In genomic region chr17:46553926-46554325, GRCm38 (mm10) we compare ENCODE assay signal across 8 mouse cellular contexts. TPM values are rescaled to one million over a fixed set of nuclear protein-coding genes. Genes with fewer than 3 reads are reported as not detected.
DNase-seq lines count a peak whose midpoint lies in the region; ATAC-seq lines count a peak whose summit lies in the region.

No protein-coding gene starts in this region.

- ATAC-seq in heart, embryonic 12.5 days (ENCODE audit: insufficient number of reproducible peaks, low FRiP score), result no peak
- ATAC-seq in hindbrain, embryonic 12.5 days (ENCODE audit: low FRiP score), result no peak
- ATAC-seq in midbrain, embryonic 12.5 days (ENCODE audit: low FRiP score, low read depth), result no peak

- H3K9me3 ChIP-seq in heart, embryonic 12.5 days (replicated peaks), result no peaks in the 10 kb centered on the region
- no peaks in the 10 kb centered on the region for H3K9me3 ChIP-seq in hindbrain, embryonic 12.5 days (replicated peaks)
- H3K9me3 ChIP-seq in midbrain, embryonic 12.5 days, result no peaks in the 10 kb centered on the region

- H3K27me3 ChIP-seq in heart, embryonic 12.5 days (replicated peaks), result no peaks in the 10 kb centered on the region
- no peaks in the 10 kb centered on the region for H3K27me3 ChIP-seq in hindbrain, embryonic 12.5 days
- H3K27me3 ChIP-seq in midbrain, embryonic 12.5 days, result no peaks in the 10 kb centered on the region

- peak overlapping the region; percentile 98 for H3K27ac ChIP-seq in heart, embryonic 12.5 days (ENCODE audit: poor library complexity, severe bottlenecking)
- no peak overlapping the region for H3K27ac ChIP-seq in brown adipose tissue, adult 24 weeks (replicated peaks; ENCODE audit: low read depth, low read length)
- H3K27ac ChIP-seq in hindbrain, embryonic 12.5 days, result peak overlapping the region; percentile 84; the same call in 1 of the 2 replicates
- no peak overlapping the region for H3K27ac ChIP-seq in midbrain, embryonic 12.5 days (replicated peaks)

- H3K4me3 ChIP-seq in heart, embryonic 12.5 days, result peak overlapping the region; percentile 98
- peak overlapping the region; percentile 93 for H3K4me3 ChIP-seq in brown adipose tissue, adult 24 weeks (ENCODE audit: insufficient read depth, low read depth, low read length)
- peak overlapping the region; percentile 99 for H3K4me3 ChIP-seq in hindbrain, embryonic 12.5 days
- H3K4me3 ChIP-seq in midbrain, embryonic 12.5 days, result peak overlapping the region; percentile 99

- H3K9ac ChIP-seq in heart, embryonic 12.5 days, result peak overlapping the region; percentile 100
- H3K9ac ChIP-seq in hindbrain, embryonic 12.5 days, result peak overlapping the region; percentile 57; the same call in 1 of the 2 replicates
- peak overlapping the region; percentile 98 for H3K9ac ChIP-seq in midbrain, embryonic 12.5 days (replicated peaks)

- peaks cover 41% of the 10 kb centered on the region for H3K4me1 ChIP-seq in heart, embryonic 12.5 days (replicated peaks)
- H3K4me1 ChIP-seq in brown adipose tissue, adult 24 weeks (ENCODE audit: control insufficient read depth, insufficient read depth, insufficient read length, low read length), result peaks cover 4% of the 10 kb centered on the region
- H3K4me1 ChIP-seq in hindbrain, embryonic 12.5 days, result peaks cover 37% of the 10 kb centered on the region
- peaks cover 34% of the 10 kb centered on the region for H3K4me1 ChIP-seq in midbrain, embryonic 12.5 days

- H3K36me3 ChIP-seq in heart, embryonic 12.5 days, result peaks cover 35% of the 10 kb centered on the region
- peaks cover 28% of the 10 kb centered on the region for H3K36me3 ChIP-seq in hindbrain, embryonic 12.5 days
- peaks cover 26% of the 10 kb centered on the region for H3K36me3 ChIP-seq in midbrain, embryonic 12.5 days

- WGBS in heart, embryonic 12.5 days, result 33% methylated on average over 3 of the region's 3 CpGs
- WGBS in hindbrain, embryonic 12.5 days, result 70% methylated on average over 3 of the region's 3 CpGs
- WGBS in midbrain, embryonic 12.5 days, result 76% methylated on average over 3 of the region's 3 CpGs

- peak overlapping the region; percentile 83 for H3K4me2 ChIP-seq in heart, embryonic 12.5 days
- H3K4me2 ChIP-seq in hindbrain, embryonic 12.5 days (replicated peaks), result peak overlapping the region; percentile 88
- peak overlapping the region; percentile 91 for H3K4me2 ChIP-seq in midbrain, embryonic 12.5 days (replicated peaks)

- DNase-seq in heart, postnatal 4 days, result no peak
- no peak for DNase-seq in right cerebral cortex, adult 2 months (ENCODE audit: low spot score in 2 of 2)
- DNase-seq in ovary, adult 18-20 months (ENCODE audit: low spot score), result no peak
- DNase-seq in layer of hippocampus, postnatal 10 days (ENCODE audit: low spot score in 2 of 2), result no peak

RNA-seq across cellular contexts. Expression of gene Srf, which starts 2.0 kb away (rescaled TPM):
- polyA plus RNA-seq in heart, embryonic 12.5 days (2016; fragmentation: Nextera tagmentation; extraction: Ambion mirVana), result 15.0 and 17.5 TPM in 2 replicates
- 100 to 1,000 TPM; 184 to 210 TPM for total RNA-seq in heart, postnatal 4 days (2021)
- 17.6 and 19.1 TPM in 2 replicates for polyA plus RNA-seq in brown adipose tissue, adult 24 weeks (2012; ENCODE audit: insufficient read depth, insufficient read length, missing spikeins)
- polyA plus RNA-seq in hindbrain, embryonic 12.5 days (2016; fragmentation: Nextera tagmentation; extraction: Ambion mirVana), result 5.9 and 8.1 TPM in 2 replicates
- 6.6 and 8.1 TPM in 2 replicates for polyA plus RNA-seq in midbrain, embryonic 12.5 days (2016; fragmentation: Nextera tagmentation; extraction: Ambion mirVana)
- 10 to 100 TPM; 46.4 to 53.9 TPM for total RNA-seq in layer of hippocampus, postnatal 10 days (2021)

RNA-seq across cellular contexts. Expression of gene Cul9, which starts 7.7 kb away (rescaled TPM):
- 7.2 and 7.4 TPM in 2 replicates for polyA plus RNA-seq in heart, embryonic 12.5 days (2016; fragmentation: Nextera tagmentation; extraction: Ambion mirVana)
- total RNA-seq in heart, postnatal 4 days (2021), result 10 to 100 TPM; 12.0 to 12.6 TPM
- polyA plus RNA-seq in brown adipose tissue, adult 24 weeks (2012; ENCODE audit: insufficient read depth, insufficient read length, missing spikeins), result 11.6 and 14.5 TPM in 2 replicates
- polyA plus RNA-seq in hindbrain, embryonic 12.5 days (2016; fragmentation: Nextera tagmentation; extraction: Ambion mirVana), result 14.1 and 14.9 TPM in 2 replicates
- polyA plus RNA-seq in midbrain, embryonic 12.5 days (2016; fragmentation: Nextera tagmentation; extraction: Ambion mirVana), result 14.3 and 15.2 TPM in 2 replicates
- 10 to 100 TPM; 42.1 to 52.6 TPM for total RNA-seq in layer of hippocampus, postnatal 10 days (2021)

RNA-seq across cellular contexts. Expression of gene Dnph1, which starts 57.4 kb away (rescaled TPM):
- polyA plus RNA-seq in heart, embryonic 12.5 days (2016; fragmentation: Nextera tagmentation; extraction: Ambion mirVana), result 24.2 and 25.9 TPM in 2 replicates
- 10 to 100 TPM in 1 of 2 experiments, 1 to 10 TPM in 1; 9.5 to 10.2 TPM for total RNA-seq in heart, postnatal 4 days (2021)
- polyA plus RNA-seq in brown adipose tissue, adult 24 weeks (2012; ENCODE audit: insufficient read depth, insufficient read length, missing spikeins), result 0.87 TPM in 1 of 2 replicates, not detected in the other
- polyA plus RNA-seq in hindbrain, embryonic 12.5 days (2016; fragmentation: Nextera tagmentation; extraction: Ambion mirVana), result 35.3 and 35.5 TPM in 2 replicates
- polyA plus RNA-seq in midbrain, embryonic 12.5 days (2016; fragmentation: Nextera tagmentation; extraction: Ambion mirVana), result 53.1 and 58.0 TPM in 2 replicates
- 1 to 10 TPM; 6.0 to 7.6 TPM for total RNA-seq in layer of hippocampus, postnatal 10 days (2021)

Comparison
In these comparisons a context has a peak if more than half of its experiments do, and no peak if none do; other contexts are left out.
1. H3K27ac ChIP-seq: peak in heart, embryonic 12.5 days (single experiment) and hindbrain, embryonic 12.5 days (single experiment); none in brown adipose tissue, adult 24 weeks (single experiment) and midbrain, embryonic 12.5 days (single experiment).
2. RNA of gene Dnph1, which starts 57.4 kb away (polyA plus RNA-seq): 53.1 to 58.0 TPM in midbrain, embryonic 12.5 days, 35.3 to 35.5 TPM in hindbrain, embryonic 12.5 days and 24.2 to 25.9 TPM in heart, embryonic 12.5 days; 0.87 TPM in brown adipose tissue, adult 24 weeks; every median in the first group is over 10 times any median in the second.
3. Peak in every context shown above with its lines, with median percentiles within 50 percentile points of each other: H3K4me2 ChIP-seq, H3K4me3 ChIP-seq and H3K9ac ChIP-seq.